Comparison of ENCODE assay signal across 12 mouse cellular contexts in the genomic region with DNA sequence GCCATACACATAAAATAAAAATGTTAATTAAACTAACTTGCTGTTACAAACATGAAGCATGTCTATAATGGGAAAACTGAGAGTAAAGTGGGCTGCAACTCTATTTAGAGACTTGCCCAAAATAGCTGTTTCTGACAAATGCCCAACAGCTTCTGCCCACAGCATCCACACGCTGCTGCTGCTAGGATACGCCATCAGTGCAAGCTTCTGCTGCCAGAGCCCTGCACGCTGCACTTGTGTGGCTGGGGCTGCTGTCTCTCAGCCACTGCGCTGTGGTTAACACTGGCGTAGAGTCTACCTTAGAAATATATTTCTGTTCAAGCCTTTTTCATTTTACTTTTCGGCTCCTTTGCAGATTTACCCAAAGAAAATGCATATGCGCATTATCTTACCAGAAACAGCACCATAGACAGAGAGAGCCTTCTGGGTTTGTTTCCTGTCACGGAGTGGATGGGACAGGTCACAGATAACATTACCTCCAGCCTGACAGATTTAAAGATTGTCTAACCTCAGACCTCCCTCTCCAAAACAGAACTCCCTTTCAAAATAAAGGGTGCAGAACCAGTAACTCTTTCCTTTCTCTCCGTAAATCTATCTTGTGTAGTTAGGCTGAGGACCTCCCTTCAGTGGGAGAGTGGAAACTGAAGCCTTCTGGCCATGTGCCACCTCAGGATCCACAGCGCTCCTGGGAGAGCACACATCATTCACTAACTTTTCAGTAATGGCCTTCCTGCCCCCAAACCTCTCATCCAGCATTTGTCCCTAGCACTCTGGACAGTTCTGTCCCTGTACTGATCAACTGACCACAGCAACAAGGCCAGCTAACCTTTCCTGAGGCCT. TPM values are rescaled to one million over a fixed set of nuclear protein-coding genes. Genes with fewer than 3 reads are reported as not detected.
DNase-seq lines count a peak whose midpoint lies in the region; ATAC-seq lines count a peak whose summit lies in the region.
"Had no signal": no experiment of that assay in that cellular context is flagged by ENCODE, and none has a peak within 500 bp of the region (broad histone marks: within the 10 kb centered on the region; RNA-seq: fewer than 3 reads in every experiment).

No protein-coding gene starts in this region.

- no peak for DNase-seq in heart, postnatal 36 days
- DNase-seq in frontal cortex, postnatal 14 days (ENCODE audit: low spot score in 2 of 2): peak; percentile 57 to 65
- DNase-seq in liver, embryonic 13.5 days: no peak
- no peak for DNase-seq in lung, postnatal 10 days
- DNase-seq: kidney, adult 9 months had no signal

- 50% methylated on average over 10 of the region's 10 CpGs for WGBS in heart, embryonic 15.5 days
- WGBS in liver, embryonic 13.5 days (ENCODE audit: insufficient replicate concordance): 33% methylated on average over 10 of the region's 10 CpGs
- WGBS in intestine, embryonic 16.5 days: 73% methylated on average over 10 of the region's 10 CpGs

- H3K9me3 ChIP-seq in heart, embryonic 15.5 days (replicated peaks): no peaks in the 10 kb centered on the region
- no peaks in the 10 kb centered on the region for H3K9me3 ChIP-seq in liver, embryonic 13.5 days (replicated peaks)
- H3K9me3 ChIP-seq in intestine, embryonic 16.5 days (ENCODE audit: control insufficient read depth, low read length): no peaks in the 10 kb centered on the region
- H3K9me3 ChIP-seq: lung, embryonic 15.5 days had no signal

- no peak overlapping the region for H3K4me2 ChIP-seq in heart, embryonic 15.5 days
- H3K4me2 ChIP-seq in liver, embryonic 13.5 days: 0 out of 2 replicates have a peak overlapping the region, but pooled peaks have one; percentile 5
- no peak overlapping the region for H3K4me2 ChIP-seq in intestine, embryonic 16.5 days (ENCODE audit: low read depth, low read length)
- H3K4me2 ChIP-seq: lung, embryonic 15.5 days had no signal

- intact Hi-C loops in heart, postnatal 36 days (cut with DNase I): no loop called here

- no peaks in the 10 kb centered on the region for H3K36me3 ChIP-seq in heart, embryonic 15.5 days
- peaks cover 23% of the 10 kb centered on the region for H3K36me3 ChIP-seq in liver, embryonic 13.5 days
- no peaks in the 10 kb centered on the region for H3K36me3 ChIP-seq in intestine, embryonic 16.5 days (ENCODE audit: control insufficient read depth, insufficient read depth, low read length)

- peaks cover 66% of the 10 kb centered on the region for H3K4me1 ChIP-seq in heart, embryonic 15.5 days (replicated peaks)
- peaks cover 53% of the 10 kb centered on the region for H3K4me1 ChIP-seq in liver, embryonic 13.5 days (replicated peaks)
- H3K4me1 ChIP-seq in intestine, embryonic 16.5 days (ENCODE audit: control insufficient read depth, insufficient read depth, low read length): peaks cover 19% of the 10 kb centered on the region

- H3K9ac ChIP-seq in heart, embryonic 15.5 days: 0 out of 2 replicates have a peak overlapping the region, but pooled peaks have one; percentile 11
- H3K9ac ChIP-seq in liver, embryonic 13.5 days: no peak overlapping the region
- no peak overlapping the region for H3K9ac ChIP-seq in intestine, embryonic 16.5 days (ENCODE audit: low read depth, low read length)
- H3K9ac ChIP-seq: lung, embryonic 15.5 days had no signal

- H3K27ac ChIP-seq in heart, embryonic 15.5 days: peak overlapping the region; percentile 41
- peak overlapping the region; percentile 42; the same call in 1 of the 2 replicates for H3K27ac ChIP-seq in liver, embryonic 13.5 days
- H3K27ac ChIP-seq in intestine, embryonic 16.5 days (ENCODE audit: low read length): no peak overlapping the region
- H3K27ac ChIP-seq: lung, embryonic 15.5 days had no signal

- ATAC-seq in heart, embryonic 15.5 days (replicated peaks; ENCODE audit: insufficient number of reproducible peaks, insufficient read depth, low FRiP score, low read depth): no peak
- ATAC-seq in common myeloid progenitor, adult 5-6 weeks (replicated peaks; ENCODE audit: low read depth, poor library complexity, severe bottlenecking): peak; percentile 62
- ATAC-seq in liver, embryonic 13.5 days (ENCODE audit: low read depth): no peak
- ATAC-seq in intestine, embryonic 16.5 days: no peak

- H3K4me3 ChIP-seq in heart, embryonic 15.5 days: no peak overlapping the region
- no peak overlapping the region for H3K4me3 ChIP-seq in liver, embryonic 13.5 days (replicated peaks)
- H3K4me3 ChIP-seq in intestine, embryonic 16.5 days (ENCODE audit: low read length): no peak overlapping the region
- H3K4me3 ChIP-seq: erythroblast, embryonic 14.5 days; lung, embryonic 15.5 days had no signal

- no peaks in the 10 kb centered on the region for H3K27me3 ChIP-seq in heart, embryonic 15.5 days
- no peaks in the 10 kb centered on the region for H3K27me3 ChIP-seq in liver, embryonic 13.5 days
- H3K27me3 ChIP-seq in intestine, embryonic 16.5 days (replicated peaks; ENCODE audit: control insufficient read depth, insufficient read depth, low read length): no peaks in the 10 kb centered on the region
- H3K27me3 ChIP-seq: lung, embryonic 15.5 days had no signal

RNA-seq across cellular contexts. Expression of a gene that starts 12.4 kb away (rescaled TPM):
- 132 and 145 TPM in 2 replicates for polyA plus RNA-seq in heart, embryonic 15.5 days (2015; fragmentation: Nextera tagmentation; extraction: Ambion mirVana)
- 100 to 1,000 TPM; 312 to 315 TPM for total RNA-seq in heart, postnatal 36 days (2021)
- total RNA-seq in common myeloid progenitor, adult 5-6 weeks (2017): 113 TPM in 2 replicates
- 31.3 and 33.9 TPM in 2 replicates for polyA plus RNA-seq in liver, embryonic 13.5 days (2015; fragmentation: Nextera tagmentation; extraction: Ambion mirVana)
- 56.6 and 57.4 TPM in 2 replicates for polyA plus RNA-seq in intestine, embryonic 16.5 days (2015; fragmentation: Nextera tagmentation; extraction: Ambion mirVana)

RNA-seq across cellular contexts. Expression of a gene that starts 24.1 kb away (rescaled TPM):
- not detected in 2 replicates for polyA plus RNA-seq in heart, embryonic 15.5 days (2015; fragmentation: Nextera tagmentation; extraction: Ambion mirVana)
- not detected for total RNA-seq in heart, postnatal 36 days (2021)
- total RNA-seq in common myeloid progenitor, adult 5-6 weeks (2017): not detected in 2 replicates
- not detected in 2 replicates for polyA plus RNA-seq in liver, embryonic 13.5 days (2015; fragmentation: Nextera tagmentation; extraction: Ambion mirVana)
- polyA plus RNA-seq in intestine, embryonic 16.5 days (2015; fragmentation: Nextera tagmentation; extraction: Ambion mirVana): not detected in 2 replicates
- polyA plus RNA-seq: erythroblast, embryonic 14.5 days; lung, embryonic 15.5 days; neural tube, embryonic 11.5 days; stomach, embryonic 16.5 days had no signal

RNA-seq across cellular contexts. Expression of a gene that starts 25.6 kb away (rescaled TPM):
- 506 and 536 TPM in 2 replicates for polyA plus RNA-seq in heart, embryonic 15.5 days (2015; fragmentation: Nextera tagmentation; extraction: Ambion mirVana)
- 100 to 1,000 TPM; 533 to 572 TPM for total RNA-seq in heart, postnatal 36 days (2021)
- total RNA-seq in common myeloid progenitor, adult 5-6 weeks (2017): 2,180 and 2,411 TPM in 2 replicates
- 778 and 786 TPM in 2 replicates for polyA plus RNA-seq in liver, embryonic 13.5 days (2015; fragmentation: Nextera tagmentation; extraction: Ambion mirVana)
- polyA plus RNA-seq in intestine, embryonic 16.5 days (2015; fragmentation: Nextera tagmentation; extraction: Ambion mirVana): 853 and 934 TPM in 2 replicates

RNA-seq across cellular contexts. Expression of a gene that starts 44.4 kb away (rescaled TPM):
- 0.54 and 0.82 TPM in 2 replicates for polyA plus RNA-seq in heart, embryonic 15.5 days (2015; fragmentation: Nextera tagmentation; extraction: Ambion mirVana)
- total RNA-seq in heart, postnatal 36 days (2021): under 1 TPM in 1 of 2 experiments, not detected in 1; 0.49 TPM
- total RNA-seq in common myeloid progenitor, adult 5-6 weeks (2017): not detected in 2 replicates
- polyA plus RNA-seq in liver, embryonic 13.5 days (2015; fragmentation: Nextera tagmentation; extraction: Ambion mirVana): 0.20 and 0.32 TPM in 2 replicates
- 2.1 and 2.7 TPM in 2 replicates for polyA plus RNA-seq in intestine, embryonic 16.5 days (2015; fragmentation: Nextera tagmentation; extraction: Ambion mirVana)

RNA-seq across cellular contexts. Expression of a gene that starts 45.3 kb away (rescaled TPM):
- 14.5 and 23.0 TPM in 2 replicates for polyA plus RNA-seq in heart, embryonic 15.5 days (2015; fragmentation: Nextera tagmentation; extraction: Ambion mirVana)
- 10 to 100 TPM in 1 of 2 experiments, 1 to 10 TPM in 1; 7.4 to 10.4 TPM for total RNA-seq in heart, postnatal 36 days (2021)
- total RNA-seq in common myeloid progenitor, adult 5-6 weeks (2017): 19.0 and 22.6 TPM in 2 replicates
- 13.1 and 13.7 TPM in 2 replicates for polyA plus RNA-seq in liver, embryonic 13.5 days (2015; fragmentation: Nextera tagmentation; extraction: Ambion mirVana)
- 39.7 and 46.7 TPM in 2 replicates for polyA plus RNA-seq in intestine, embryonic 16.5 days (2015; fragmentation: Nextera tagmentation; extraction: Ambion mirVana)

Comparison
In these comparisons a context has a peak if more than half of its experiments do, and no peak if none do; other contexts are left out.
1. DNase-seq: peak in frontal cortex, postnatal 14 days (2 of 2); none in heart, postnatal 36 days (0 of 2), liver, embryonic 13.5 days (single experiment) and lung, postnatal 10 days (single experiment).